Mouse (Mus musculus) B cell, adult 2 months (primary cell): ENCODE data around the gene Rtp3.

Experiments used
- DNase-seq, 2 experiments: peaks; one replicate each; pipeline ENCODE4 v3.0.0; 2022

The Rtp3 gene

DNA sequence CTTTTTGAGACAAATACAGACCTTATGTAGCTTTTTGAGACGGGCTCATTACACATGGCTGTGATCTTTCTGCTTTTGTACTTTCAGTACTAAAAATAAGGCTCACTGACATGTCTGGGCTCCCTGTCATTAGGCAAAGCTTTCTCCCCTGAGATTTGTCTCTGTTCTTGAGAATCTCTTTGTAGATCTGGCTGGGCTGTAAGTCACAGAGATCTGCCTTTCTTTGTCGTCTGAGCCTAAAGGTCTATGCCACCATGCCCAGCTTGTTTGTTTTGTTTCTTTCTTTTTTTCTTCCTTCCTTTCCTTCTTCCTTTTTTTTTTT lies 24.5 kb downstream of the Rtp3 start:
- DNase-seq, result no peak

DNA sequence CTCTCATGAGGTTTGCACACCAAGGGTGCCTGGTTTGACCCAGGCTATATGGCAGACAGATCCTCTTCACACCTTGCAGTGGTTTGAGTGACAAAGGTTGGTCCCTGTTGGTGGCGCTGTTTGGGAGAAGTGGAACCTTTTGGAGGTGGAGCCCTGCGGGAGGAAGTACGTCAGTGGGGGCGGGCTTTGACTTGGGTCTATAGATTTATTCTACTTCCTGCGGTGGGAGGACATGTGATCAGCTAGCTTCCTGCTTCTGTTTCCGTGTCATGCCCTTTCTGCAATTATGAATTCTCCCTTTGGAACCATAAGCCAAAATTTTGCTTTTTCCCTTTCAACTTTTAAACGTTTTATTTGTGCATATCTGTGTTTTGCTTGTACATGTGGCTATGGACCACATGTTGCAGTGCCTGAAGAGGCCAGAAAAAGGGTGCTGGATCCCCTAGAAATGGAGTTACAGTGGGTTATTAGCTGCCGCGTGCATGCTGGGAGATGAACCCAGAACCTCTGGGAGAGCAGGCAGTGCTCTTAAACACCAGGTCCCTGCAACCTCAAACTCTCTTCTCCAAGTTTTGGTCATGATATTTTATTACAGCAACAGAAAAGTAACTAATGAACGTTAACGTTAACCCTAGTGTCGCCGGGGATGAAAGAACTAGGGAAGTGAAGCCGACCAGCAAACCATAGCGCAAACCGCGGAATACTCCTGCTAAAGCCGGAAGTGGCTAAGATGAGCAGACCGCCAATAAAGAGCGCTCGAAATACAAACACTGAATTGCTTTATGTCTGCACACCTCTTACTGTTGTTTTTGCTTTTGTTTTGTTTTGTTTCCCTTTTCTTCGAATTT lies 25.1 kb downstream of the Rtp3 start:
- peak; percentile 56 to 67 for DNase-seq

DNA sequence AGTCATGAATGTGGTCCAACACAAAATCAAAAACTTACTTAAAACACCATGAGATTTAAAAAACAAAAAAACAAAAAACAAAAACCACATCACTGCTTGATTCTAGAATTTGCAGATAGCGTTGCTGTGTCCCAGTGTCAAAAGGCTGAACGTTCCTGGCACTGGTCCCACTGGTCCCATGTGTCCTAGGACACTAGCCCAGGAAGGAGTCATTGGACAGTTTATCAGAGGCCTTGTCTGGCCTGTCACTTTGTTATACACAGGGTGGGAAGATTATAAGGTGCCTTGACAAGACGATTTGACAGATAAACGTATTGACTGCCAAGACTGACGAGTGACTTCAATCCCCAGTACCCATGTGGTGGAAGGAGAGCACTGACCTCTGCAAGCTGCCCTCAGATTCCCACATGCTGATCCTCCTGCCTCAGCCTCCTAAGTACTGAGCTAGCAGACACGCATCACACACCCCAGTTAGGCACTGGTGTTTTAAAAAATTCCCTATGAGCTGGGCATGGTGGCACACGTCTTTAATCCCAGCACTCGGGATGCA lies 26.7 kb downstream of the Rtp3 start:
- no peak for DNase-seq

DNA sequence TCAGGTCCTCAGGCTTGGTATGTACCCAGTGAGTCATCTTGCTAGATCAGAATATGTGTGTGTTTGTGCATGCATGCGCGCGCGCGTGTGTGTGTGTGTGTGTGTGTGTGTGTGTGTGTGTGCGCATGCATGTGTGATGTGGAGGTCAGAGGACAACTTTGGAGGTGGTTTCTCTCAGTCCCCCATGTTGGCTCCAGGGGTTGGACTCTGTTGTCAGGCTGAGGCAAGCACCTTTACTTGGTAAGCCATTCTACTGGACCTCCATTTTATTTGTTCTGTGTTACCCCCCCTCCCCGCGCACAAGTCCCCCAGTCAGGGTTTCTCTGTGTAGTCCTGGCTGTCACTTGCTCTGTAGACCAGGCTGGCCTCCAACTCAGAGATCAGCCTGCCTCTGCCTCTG lies 29.0 kb downstream of the Rtp3 start:
- DNase-seq, result no peak

GRCm38 (mm10) chr9:110960230-110961149 lies 29.9 kb downstream of the Rtp3 start:
- no peak for DNase-seq

DNA sequence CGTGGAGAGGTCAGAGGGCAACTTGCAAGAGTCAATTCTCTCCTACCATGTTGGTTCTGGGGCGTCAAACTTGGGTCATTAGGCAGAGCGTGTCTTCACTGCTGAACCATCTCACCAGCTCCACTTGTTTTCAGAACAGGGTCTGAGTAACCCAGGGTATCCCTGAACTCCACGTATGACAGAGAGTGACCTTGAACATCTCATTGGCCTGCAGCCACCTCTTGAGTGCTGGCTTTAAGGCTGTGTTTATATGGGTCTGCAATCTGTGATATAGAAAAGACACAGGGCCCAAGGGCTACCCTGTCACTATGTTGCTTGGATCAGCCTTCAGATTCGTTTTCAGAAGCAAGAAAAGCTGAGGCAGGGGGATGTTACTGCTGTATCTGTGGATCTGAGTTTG lies 30.7 kb downstream of the Rtp3 start:
- DNase-seq, result no peak

DNA sequence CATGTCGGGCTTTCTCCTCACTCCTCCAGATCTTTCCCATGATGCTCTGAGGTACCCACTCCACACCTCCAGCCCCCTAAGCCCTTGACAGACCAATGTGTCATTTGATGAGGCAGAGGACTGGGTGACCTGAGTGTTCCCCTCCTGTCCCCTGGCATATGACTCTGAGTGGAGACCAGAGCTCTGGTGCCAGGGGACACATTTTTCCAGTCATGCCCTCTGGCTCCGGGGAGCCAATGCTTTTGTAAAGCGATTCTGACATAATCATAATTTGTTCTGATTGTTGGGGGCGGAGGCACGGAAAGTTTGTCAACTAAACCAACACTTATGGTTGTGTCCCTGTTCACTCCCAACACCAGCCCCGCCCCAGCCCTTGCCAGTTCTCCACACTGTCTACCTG lies 34.4 kb downstream of the Rtp3 start:
- no peak for DNase-seq

DNA sequence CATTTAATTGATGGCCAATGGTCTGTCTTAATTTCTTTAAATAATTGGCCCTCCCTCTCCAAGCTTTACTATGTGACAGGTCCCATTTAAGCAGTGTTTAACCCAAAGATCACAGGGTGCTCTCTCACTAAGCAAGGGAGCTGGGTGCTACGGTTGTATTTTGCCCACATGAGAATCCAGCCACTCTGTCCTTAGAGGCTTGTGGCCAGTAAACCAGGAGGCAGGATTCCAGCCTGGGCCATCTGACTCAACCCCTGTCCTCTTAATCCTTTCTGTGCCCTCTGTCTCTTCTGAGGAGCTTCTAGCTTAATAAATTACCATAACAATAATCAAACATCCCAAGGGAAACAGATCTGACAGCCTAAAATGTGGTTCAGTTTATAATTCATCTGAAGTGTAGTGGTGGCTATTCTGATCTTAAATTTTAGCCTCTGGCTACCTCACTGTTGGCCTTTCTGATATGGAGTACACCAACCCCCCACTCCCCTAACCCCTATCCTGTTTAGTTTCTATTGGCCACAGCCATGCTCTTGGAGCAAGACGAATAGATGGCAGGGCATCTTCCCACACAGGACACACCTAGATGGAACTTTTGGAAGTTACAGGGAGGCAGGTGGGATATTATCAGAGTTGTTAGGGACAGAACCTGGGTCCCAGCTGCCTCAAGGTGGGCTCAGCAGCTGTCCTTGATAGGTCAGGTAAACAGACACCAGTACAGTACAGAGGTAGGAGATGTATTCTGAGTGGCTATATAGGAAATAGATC lies 35.5 kb downstream of the Rtp3 start:
- no peak for DNase-seq

DNA sequence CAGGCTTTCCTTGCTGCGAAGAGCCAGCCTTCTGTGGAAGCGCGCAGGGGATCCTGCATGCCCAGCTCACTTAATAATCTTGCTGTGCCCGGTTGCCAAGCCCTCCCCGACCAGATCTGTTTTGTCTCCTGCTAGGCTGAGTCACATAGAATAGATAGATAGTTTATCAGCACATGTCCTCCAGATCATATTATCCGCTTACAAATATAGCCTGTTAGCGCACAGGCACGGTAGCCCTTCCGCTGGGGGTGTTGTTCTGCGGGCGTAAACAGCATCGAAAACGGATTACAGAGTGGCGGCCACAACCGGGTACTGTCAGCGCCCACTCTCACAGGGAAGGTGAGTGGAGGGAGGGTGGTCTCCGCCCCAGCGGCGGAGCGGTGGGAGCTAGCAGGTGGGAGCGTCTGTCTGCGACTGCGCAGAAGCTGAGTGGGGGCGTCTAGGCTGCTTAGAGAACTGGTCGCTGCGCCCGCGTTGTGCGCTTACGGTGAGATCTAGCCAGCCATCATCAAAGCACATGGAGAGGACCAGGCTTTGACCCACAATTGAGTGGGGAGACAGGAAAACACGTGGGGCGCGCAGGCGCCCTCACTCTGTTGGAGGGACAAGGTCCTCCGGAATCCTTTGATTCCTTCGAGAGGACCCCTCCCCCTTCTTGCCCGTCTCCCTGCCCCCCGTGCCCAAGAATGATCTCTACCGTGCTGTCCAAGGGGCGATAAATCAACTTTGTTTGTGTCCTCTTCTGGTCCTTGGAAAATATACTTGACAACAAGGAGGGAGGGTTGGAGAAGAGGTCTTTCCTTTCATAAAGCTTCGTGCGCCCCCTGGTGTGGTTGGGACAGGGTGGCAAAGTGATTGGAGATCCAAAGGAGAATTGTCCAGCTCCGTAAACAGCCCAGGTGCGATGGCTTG lies 36.6 kb downstream of the Rtp3 start:
- no peak for DNase-seq

GRCm38 (mm10) chr9:110952931-110953549 lies 37.3 kb downstream of the Rtp3 start:
- DNase-seq, result no peak

DNA sequence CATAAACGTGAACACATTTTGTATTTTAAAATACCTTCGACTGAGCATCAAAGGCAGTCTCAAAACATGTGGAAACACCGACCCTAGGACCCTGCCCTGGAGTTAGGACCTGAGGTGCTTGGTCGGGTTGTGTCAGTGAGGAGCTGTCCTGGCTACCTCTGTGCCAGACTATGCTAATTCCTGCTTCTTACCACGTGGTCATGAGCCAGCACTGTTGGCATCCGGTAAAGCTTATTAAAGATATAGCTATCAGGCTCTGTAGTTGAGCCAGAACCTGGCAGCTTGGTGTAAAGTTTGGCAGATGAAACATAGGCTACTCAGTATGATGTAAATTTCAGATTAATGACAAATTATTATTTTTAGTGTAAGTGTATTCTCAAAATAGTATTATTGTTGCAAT lies 38.0 kb downstream of the Rtp3 start:
- DNase-seq, result no peak

DNA sequence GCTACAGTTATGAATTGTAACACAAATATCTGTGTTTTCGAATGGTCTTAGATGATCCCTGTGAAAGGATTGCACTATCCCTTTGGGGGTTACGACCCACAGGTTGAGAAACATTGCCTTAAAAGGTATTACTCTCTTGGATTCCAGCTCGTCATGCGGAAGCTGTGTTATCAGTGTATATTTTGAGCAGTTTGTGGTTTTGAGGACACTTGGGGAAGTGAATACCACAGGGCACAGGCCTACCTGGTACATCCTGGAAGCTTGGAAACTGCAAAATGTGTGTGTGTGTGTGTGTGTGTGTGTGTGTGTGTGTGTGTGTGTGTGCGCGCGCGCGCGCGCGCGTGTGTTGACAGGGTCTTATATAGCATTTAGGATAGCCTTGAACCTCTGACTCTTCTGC lies 38.5 kb downstream of the Rtp3 start:
- DNase-seq, result no peak

DNA sequence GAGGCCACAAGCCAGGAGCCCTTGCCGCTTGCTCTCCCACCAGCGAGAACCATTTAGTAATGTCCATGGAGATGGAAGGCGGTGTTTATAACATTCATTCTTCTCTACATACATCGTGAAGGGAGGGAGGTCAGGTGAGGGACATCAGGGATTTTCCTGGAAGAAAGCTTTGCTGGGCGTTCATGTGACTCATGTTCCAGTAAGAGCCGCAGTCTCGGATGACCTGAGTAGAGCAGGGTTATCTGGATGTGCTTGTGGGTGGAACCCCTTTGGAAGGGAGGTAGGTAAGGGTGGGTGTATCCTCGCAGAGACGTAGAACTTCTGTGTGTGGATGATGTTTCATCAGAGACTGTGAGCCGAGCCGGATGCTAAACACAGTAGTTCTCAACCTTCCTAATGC lies 39.0 kb downstream of the Rtp3 start, which contains the start of gene Lrrc2:
Gene Lrrc2, plus strand, starts transcription at position 149 of the 400 bp plus-strand sequence.
- DNase-seq, result no peak

GRCm38 (mm10) chr9:110950109-110950508 lies 40.3 kb downstream of the Rtp3 start:
- DNase-seq, result no peak

GRCm38 (mm10) chr9:110948813-110949310 lies 41.5 kb downstream of the Rtp3 start:
- no peak for DNase-seq

GRCm38 (mm10) chr9:110947900-110948299 lies 42.5 kb downstream of the Rtp3 start:
- DNase-seq, result no peak

DNA sequence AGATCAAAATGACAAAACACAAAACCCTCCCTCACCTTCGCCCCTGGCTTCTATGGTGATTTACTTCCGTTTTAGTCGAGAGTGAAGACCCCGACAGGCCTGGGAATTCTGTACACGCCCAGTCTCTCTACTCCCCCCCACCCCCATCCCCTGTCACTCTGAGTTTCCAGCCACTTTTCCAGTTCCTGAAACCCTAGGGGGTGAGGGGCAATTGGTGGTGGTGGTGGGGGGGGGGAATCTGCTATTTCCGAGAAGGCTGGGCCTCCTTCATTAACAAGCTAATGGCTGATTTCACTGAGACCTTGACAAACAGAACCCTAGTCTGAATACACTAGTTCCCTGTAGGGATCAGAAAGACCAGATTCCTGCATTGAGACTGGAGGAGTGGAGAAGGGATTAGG lies 43.1 kb downstream of the Rtp3 start:
- DNase-seq, result no peak

DNA sequence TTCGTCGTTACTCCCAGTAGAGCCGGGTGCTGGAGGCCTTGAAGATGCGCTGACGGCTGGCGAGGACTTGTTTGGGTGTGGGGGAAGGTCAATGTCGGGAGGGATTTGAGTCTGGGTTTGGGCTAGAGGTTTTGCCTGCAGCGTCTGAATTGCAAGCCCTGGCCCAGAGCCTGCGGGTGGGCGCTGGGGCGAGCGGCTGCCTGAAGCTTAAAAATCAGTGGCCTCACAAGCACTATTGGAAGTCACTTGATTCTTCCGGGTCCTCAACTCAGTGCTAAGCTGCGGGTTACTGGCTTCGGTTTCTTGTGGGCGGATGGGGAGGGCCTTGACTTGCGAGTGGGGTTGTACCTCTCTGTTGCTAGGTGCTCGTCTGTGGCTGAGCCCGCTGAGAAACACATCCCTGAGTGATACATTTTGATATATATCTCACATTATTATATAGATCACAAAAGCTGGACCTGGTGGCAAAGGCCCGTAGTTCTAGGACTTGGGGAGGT lies 43.8 kb downstream of the Rtp3 start:
- DNase-seq, result no peak

DNA sequence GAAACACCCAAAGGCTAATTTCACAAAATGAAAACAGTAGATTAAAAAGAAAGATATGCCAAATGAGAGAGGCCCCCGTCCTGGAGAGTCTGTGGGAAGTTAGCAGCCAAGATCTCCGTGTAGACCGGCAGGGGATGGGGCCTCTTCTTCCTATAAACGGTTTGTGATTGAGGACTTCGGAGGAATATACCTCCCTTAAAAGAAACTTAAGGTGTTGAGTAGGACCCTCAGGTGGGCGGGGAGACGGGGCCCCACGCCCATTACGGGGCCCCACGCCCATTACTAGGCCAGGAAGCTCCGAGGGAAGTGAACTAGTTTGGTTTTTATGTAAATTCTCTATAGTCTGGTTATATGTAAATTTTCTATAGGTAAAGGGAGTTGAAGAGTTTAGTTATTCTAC lies 44.5 kb downstream of the Rtp3 start, which contains the start of gene Tdgf1:
Gene Tdgf1, minus strand, starts transcription at position 233 of the 400 bp plus-strand sequence.
- DNase-seq, result no peak

GRCm38 (mm10) chr9:110945343-110945742 lies 45.0 kb downstream of the Rtp3 start:
- DNase-seq, result no peak

DNA sequence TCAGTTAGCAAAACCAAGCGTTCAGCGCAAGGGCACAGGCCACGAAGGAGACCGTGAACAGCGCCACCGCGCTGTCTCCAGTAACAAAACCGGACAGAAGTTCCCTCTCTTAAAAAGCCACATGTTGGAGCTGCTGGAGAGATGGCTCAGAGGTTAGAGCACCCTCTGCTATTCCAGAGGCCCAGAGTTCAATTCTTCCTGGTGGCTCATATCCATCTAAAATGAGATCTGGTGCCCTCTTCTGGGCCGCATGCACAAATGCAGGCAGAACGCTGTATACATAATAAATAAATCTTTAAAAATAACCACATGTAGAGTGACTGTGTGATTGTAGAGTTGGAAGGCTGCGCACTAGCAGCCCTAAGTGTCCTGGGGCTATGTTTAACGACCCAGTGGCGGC lies 46.1 kb downstream of the Rtp3 start:
- no peak for DNase-seq
